Mouse (Mus musculus): Measurements from ENCODE around the gene Rtn3.

Gene Rtn3

DNA sequence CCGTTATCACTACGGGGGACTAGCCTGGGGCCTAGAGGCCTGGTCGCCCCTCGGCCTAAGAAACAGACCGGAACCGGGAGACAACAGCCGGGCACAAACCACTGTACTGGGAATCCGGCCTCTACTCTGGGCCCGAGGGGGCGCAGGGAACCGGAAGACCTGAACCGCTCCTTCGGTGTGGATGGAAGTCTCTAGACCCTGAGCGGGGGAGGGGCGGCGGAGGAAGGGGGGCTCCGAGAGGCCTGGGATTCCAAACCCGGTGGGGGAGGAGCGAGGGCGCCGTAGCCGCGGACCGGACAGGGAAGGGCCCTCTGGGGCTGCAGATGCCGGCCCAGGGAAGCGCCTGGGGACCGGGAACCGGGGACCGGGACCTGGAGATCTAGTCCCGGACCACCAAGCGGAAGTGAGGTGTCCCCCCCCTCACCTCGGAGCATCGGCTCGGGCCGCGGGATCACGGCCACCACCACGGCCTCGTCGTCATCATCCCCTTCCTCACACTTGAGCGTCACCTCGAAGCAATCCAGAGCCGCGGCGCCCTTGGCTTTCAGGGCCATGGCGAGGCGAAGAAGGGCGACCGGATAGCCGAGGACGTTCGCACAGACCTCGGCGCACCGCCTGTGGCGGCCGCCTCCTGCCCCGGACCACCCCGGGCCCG is 100.7 kb downstream of the Rtn3 start:
- no peak for DNase-seq (ENCODE audit: low read depth, low spot score)

DNA sequence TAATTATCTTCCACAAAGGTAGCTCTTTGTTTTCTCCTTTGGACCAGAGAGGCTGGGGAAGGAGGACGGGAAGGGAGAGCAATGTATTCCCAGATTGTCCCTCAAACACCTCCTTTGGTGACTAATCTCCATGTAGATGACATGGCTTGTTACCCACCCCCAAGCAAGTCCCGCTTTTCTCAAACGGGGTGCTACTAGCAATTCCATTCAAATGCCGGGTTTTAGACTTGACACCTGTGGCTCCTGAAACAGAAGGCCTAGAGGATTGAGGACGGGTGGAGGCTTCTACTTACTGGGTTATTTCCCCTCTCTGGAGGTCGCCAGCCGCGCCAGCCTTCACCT is 101.2 kb downstream of the Rtn3 start:
- no peak for DNase-seq (ENCODE audit: low read depth, low spot score)

DNA sequence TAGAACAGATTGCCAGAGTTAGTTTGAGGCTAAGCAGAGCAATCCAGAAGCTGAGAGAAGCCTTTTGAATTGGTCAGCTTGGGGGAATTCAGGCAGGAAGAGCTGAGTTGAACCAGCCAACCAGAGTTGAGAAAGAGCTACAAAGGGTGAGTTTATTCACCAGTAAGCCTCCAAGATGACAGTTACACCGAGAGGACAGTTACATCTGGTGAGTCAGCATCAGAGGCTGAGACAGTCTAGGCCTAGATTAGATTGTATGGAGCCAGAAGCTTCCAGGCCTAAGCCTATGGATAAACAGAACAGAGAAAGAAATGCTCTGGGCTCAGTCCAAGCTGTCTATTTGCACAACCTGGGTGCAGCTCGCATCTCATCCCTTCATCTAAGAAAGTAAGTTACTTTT is 105.4 kb downstream of the Rtn3 start:
- no peak for DNase-seq (ENCODE audit: low read depth, low spot score)

All from retina, adult 2 months (tissue).